Mouse (Mus musculus) embryo, embryonic 11 days (tissue): Measurements from ENCODE around the gene AI464131.
A peak's percentile ranks its signal among the peaks of the same experiment; 100 is the strongest.

Source experiments
- DNase-seq: peaks from one replicate; pipeline ENCODE4 v3.0.0-alpha.2; 2015

The AI464131 gene

GRCm38 (mm10) chr4:41502986-41503412 is at the start of gene AI464131:
Gene AI464131, minus strand, starts transcription at chr4:41503076.
- DNase-seq: peak; percentile 98

GRCm38 (mm10) chr4:41552529-41552928 is 49.7 kb upstream of the AI464131 start:
- peak; percentile 86 for DNase-seq

- DNase-seq: no peak
Observed at GRCm38 (mm10) chr4:41547086-41547485, 44.2 kb upstream of the AI464131 start.

GRCm38 (mm10) chr4:41545985-41546384 is 43.1 kb upstream of the AI464131 start:
- peak; percentile 65 for DNase-seq

- DNase-seq: no peak
Observed at GRCm38 (mm10) chr4:41542136-41542535, 39.3 kb upstream of the AI464131 start.

- DNase-seq: no peak
Observed at GRCm38 (mm10) chr4:41534866-41535265, 32.0 kb upstream of the AI464131 start.

- DNase-seq: peak; percentile 72
Observed at GRCm38 (mm10) chr4:41532420-41532819, 29.5 kb upstream of the AI464131 start.

- DNase-seq: peak; percentile 33
Observed at GRCm38 (mm10) chr4:41527996-41528395, 25.1 kb upstream of the AI464131 start.

- DNase-seq: peak; percentile 41
Observed at GRCm38 (mm10) chr4:41527076-41527475, 24.2 kb upstream of the AI464131 start.

- peak; percentile 28 for DNase-seq
Observed at GRCm38 (mm10) chr4:41526553-41526952, 23.7 kb upstream of the AI464131 start.

GRCm38 (mm10) chr4:41524829-41525228 is 22.0 kb upstream of the AI464131 start:
- no peak for DNase-seq

- no peak for DNase-seq
Observed at GRCm38 (mm10) chr4:41523839-41524238, 21.0 kb upstream of the AI464131 start.

GRCm38 (mm10) chr4:41522788-41523187 is 19.9 kb upstream of the AI464131 start:
- DNase-seq: peak; percentile 49

GRCm38 (mm10) chr4:41522136-41522535 is 19.3 kb upstream of the AI464131 start:
- no peak for DNase-seq

GRCm38 (mm10) chr4:41520641-41521040 is 17.8 kb upstream of the AI464131 start:
- DNase-seq: no peak

GRCm38 (mm10) chr4:41519195-41519594 is 16.3 kb upstream of the AI464131 start:
- DNase-seq: no peak

GRCm38 (mm10) chr4:41518349-41518748 is 15.5 kb upstream of the AI464131 start:
- no peak for DNase-seq

- no peak for DNase-seq
Observed at GRCm38 (mm10) chr4:41517233-41517632, 14.4 kb upstream of the AI464131 start, which contains the start of gene 1110017D15Rik. Gene 1110017D15Rik, minus strand, starts transcription at chr4:41517333.

GRCm38 (mm10) chr4:41513714-41514113 is 10.8 kb upstream of the AI464131 start:
- peak; percentile 69 for DNase-seq

GRCm38 (mm10) chr4:41513309-41513708 is 10.4 kb upstream of the AI464131 start:
- peak; percentile 19 for DNase-seq

GRCm38 (mm10) chr4:41507998-41508397 is 5.1 kb upstream of the AI464131 start:
- DNase-seq: no peak

- peak; percentile 57 for DNase-seq
Observed at GRCm38 (mm10) chr4:41507326-41507924, 4.5 kb upstream of the AI464131 start.

- DNase-seq: peak; percentile 95
Observed at GRCm38 (mm10) chr4:41506906-41507305, 4.0 kb upstream of the AI464131 start.

GRCm38 (mm10) chr4:41506156-41506555 is 3.3 kb upstream of the AI464131 start:
- DNase-seq: peak; percentile 73

- DNase-seq: no peak
Observed at GRCm38 (mm10) chr4:41505131-41505551, 2.3 kb upstream of the AI464131 start.
